Mouse (Mus musculus): ENCODE results near the gene Lrp10. TPM values are rescaled to one million over a fixed set of nuclear protein-coding genes. Genes with fewer than 3 reads are reported as not detected.

Gene Lrp10
- polyA plus RNA-seq, 1 experiment from 2014 or later = 41.3 TPM

GRCm38 (mm10) chr14:54425540-54425939, 38.4 kb upstream of the Lrp10 start:
- WGBS = 42% methylated on average over 1 of the region's 1 CpGs
- H3K9me3 ChIP-seq (ENCODE audit: control insufficient read depth, low read length) = no peaks in the 10 kb centered on the region
- H3K4me2 ChIP-seq = peak overlapping the region; percentile 89
- no peak overlapping the region for H3K9ac ChIP-seq (ENCODE audit: low read depth, low read length)
- DNase-seq (ENCODE audit: low spot score) (no peak), ATAC-seq (replicated peaks; ENCODE audit: low FRiP score) (no peak)
- H3K4me3 ChIP-seq (ENCODE audit: low read depth, low read length) = no peak overlapping the region
- H3K4me1 ChIP-seq (replicated peaks; ENCODE audit: control insufficient read depth, insufficient read depth, low read length) = peaks cover 36% of the 10 kb centered on the region
- peak overlapping the region; percentile 64; the same call in 1 of the 2 replicates for H3K27ac ChIP-seq (ENCODE audit: low read depth, low read length)
- peaks cover 5% of the 10 kb centered on the region; the same call in 1 of the 2 replicates for H3K36me3 ChIP-seq (ENCODE audit: control insufficient read depth, insufficient read depth, low read length)
- H3K27me3 ChIP-seq (replicated peaks; ENCODE audit: control insufficient read depth, insufficient read depth, low read length) = no peaks in the 10 kb centered on the region

GRCm38 (mm10) chr14:54426003-54426688, 37.8 kb upstream of the Lrp10 start:
- H3K4me3 ChIP-seq (ENCODE audit: low read depth, low read length) = peak overlapping the region; percentile 96

DNA sequence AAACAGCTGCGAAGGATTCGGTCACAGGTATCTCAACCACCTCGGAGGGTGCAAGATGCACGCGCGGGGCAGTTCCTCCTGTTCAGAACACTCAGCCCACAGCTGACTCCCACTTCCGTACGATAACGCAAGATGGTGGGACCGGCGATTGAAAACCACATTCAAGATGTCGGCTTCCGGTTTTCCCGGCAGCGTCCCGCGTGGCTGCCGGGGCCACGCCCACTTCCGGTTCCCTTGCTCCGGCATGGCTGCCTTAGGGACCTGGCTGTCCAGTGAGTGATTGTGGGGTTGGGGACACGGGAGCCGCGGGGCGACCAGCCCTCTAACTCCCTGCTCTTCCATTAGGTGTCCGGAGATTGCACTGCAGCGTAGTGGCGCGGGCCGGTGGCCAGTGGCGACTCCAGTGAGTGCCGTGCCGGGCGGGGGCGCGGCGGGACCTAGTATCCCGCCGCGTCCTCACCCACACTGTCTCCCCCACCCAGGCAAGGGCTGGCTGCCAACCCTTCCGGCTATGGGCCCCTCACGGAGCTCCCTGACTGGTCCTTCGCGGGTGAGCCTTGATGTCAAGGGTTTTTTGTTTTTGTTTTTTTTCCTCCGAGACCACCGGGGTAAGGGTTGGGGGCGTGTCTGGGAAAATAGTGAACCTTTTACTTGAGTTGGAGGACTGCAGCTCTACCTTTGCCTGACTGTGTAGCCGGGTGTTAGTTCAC, 37.1 kb upstream of the Lrp10 start, which contains the start of gene Mrpl52:
Mrpl52 (plus strand) TSS at position 221 of the 710 bp plus-strand sequence.
- Histone ChIP-seq H3K4me1 (replicated peaks; ENCODE audit: control insufficient read depth, insufficient read depth, low read length) (peaks cover 44% of the 10 kb centered on the region), H3K4me2 (peak within 1 kb of the TSS; percentile 89), H3K36me3 (ENCODE audit: control insufficient read depth, insufficient read depth, low read length) (peaks cover 5% of the 10 kb centered on the region; the same call in 1 of the 2 replicates), H3K27ac (ENCODE audit: low read depth, low read length) (peak within 1 kb of the TSS; percentile 91), H3K9ac (ENCODE audit: low read depth, low read length) (peak within 1 kb of the TSS; percentile 95), H3K27me3 (replicated peaks; ENCODE audit: control insufficient read depth, insufficient read depth, low read length) (peaks cover 11% of the 10 kb centered on the region), H3K9me3 (ENCODE audit: control insufficient read depth, low read length) (no peaks in the 10 kb centered on the region), H3K4me3 (ENCODE audit: low read depth, low read length) (peak within 1 kb of the TSS; percentile 96)
- under 1% methylated on average over 48 of the region's 48 CpGs for WGBS
- DNase-seq (ENCODE audit: low spot score) (peak; percentile 91), ATAC-seq (replicated peaks; ENCODE audit: low FRiP score) (peak; percentile 77)

More at GRCm38 (mm10) chr14:54426003-54426688, 37.8 kb upstream of the Lrp10 start:
- Histone ChIP-seq H3K9me3 (ENCODE audit: control insufficient read depth, low read length) (no peaks in the 10 kb centered on the region), H3K27ac (ENCODE audit: low read depth, low read length) (peak overlapping the region; percentile 91), H3K27me3 (replicated peaks; ENCODE audit: control insufficient read depth, insufficient read depth, low read length) (peaks cover 5% of the 10 kb centered on the region; the same call in 1 of the 2 replicates), H3K9ac (ENCODE audit: low read depth, low read length) (peak overlapping the region; percentile 95), H3K4me2 (peak overlapping the region; percentile 89), H3K36me3 (ENCODE audit: control insufficient read depth, insufficient read depth, low read length) (peaks cover 5% of the 10 kb centered on the region; the same call in 1 of the 2 replicates), H3K4me1 (replicated peaks; ENCODE audit: control insufficient read depth, insufficient read depth, low read length) (peaks cover 38% of the 10 kb centered on the region)
- ATAC-seq (replicated peaks; ENCODE audit: low FRiP score) (no peak; the same call in 1 of the 2 replicates), DNase-seq (ENCODE audit: low spot score) (no peak)
- 31% methylated on average over 14 of the region's 14 CpGs for WGBS

DNA sequence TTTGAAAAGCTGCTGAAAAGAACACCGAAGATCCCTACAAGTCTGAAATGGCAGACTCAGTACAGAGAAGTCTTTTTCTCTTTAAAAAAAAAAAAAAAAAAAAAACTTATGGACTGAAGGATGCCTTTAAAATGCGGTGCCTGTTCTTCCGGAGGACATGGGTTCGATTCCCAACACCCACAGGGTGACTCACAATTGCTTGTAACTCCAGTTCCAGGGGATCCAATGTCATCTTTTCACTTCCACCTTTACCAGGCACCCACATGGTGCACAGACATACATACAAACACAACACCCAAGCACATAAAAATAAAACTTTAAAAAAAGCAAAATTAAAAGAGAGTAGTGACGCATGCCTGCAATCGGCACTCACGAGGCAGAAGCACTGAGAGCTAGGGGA, 36.2 kb upstream of the Lrp10 start:
- Histone ChIP-seq H3K27ac (ENCODE audit: low read depth, low read length) (no peak overlapping the region; the same call in 1 of the 2 replicates), H3K36me3 (ENCODE audit: control insufficient read depth, insufficient read depth, low read length) (peaks cover 5% of the 10 kb centered on the region; the same call in 1 of the 2 replicates), H3K4me2 (peak overlapping the region; percentile 89), H3K9me3 (ENCODE audit: control insufficient read depth, low read length) (no peaks in the 10 kb centered on the region), H3K4me3 (ENCODE audit: low read depth, low read length) (peak overlapping the region; percentile 96), H3K27me3 (replicated peaks; ENCODE audit: control insufficient read depth, insufficient read depth, low read length) (peaks cover 20% of the 10 kb centered on the region), H3K4me1 (replicated peaks; ENCODE audit: control insufficient read depth, insufficient read depth, low read length) (peaks cover 46% of the 10 kb centered on the region), H3K9ac (ENCODE audit: low read depth, low read length) (peak overlapping the region; percentile 95)
- no peak for ATAC-seq (replicated peaks; ENCODE audit: low FRiP score)
- WGBS = 86% methylated on average over 7 of the region's 7 CpGs
- no peak for DNase-seq (ENCODE audit: low spot score)

DNA sequence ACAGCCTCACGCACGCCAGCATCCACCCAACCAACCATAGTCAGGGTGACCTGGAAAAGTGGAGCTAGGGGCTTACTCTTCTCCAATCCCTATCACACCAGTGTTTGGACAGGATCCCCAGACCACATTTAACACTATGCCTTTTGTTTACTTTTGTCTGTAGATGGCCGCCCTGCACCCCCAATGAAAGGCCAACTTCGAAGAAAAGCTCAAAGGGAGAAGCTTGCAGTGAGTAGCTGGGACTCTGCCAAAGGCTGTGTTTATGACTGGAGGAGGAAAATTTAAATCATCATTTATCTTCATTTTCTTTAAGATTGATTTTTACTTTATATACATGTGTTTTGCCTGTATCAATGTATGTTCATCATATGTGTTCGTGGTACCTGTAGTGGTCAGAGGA, 35.5 kb upstream of the Lrp10 start:
- no peak for ATAC-seq (replicated peaks; ENCODE audit: low FRiP score)
- no peak for DNase-seq (ENCODE audit: low spot score)
- Histone ChIP-seq H3K27ac (ENCODE audit: low read depth, low read length) (no peak overlapping the region), H3K9ac (ENCODE audit: low read depth, low read length) (no peak overlapping the region), H3K4me1 (replicated peaks; ENCODE audit: control insufficient read depth, insufficient read depth, low read length) (peaks cover 53% of the 10 kb centered on the region), H3K9me3 (ENCODE audit: control insufficient read depth, low read length) (no peaks in the 10 kb centered on the region), H3K27me3 (replicated peaks; ENCODE audit: control insufficient read depth, insufficient read depth, low read length) (peaks cover 27% of the 10 kb centered on the region), H3K4me3 (ENCODE audit: low read depth, low read length) (0 out of 2 replicates have a peak overlapping the region, but pooled peaks have one; percentile 5), H3K36me3 (ENCODE audit: control insufficient read depth, insufficient read depth, low read length) (peaks cover 5% of the 10 kb centered on the region; the same call in 1 of the 2 replicates), H3K4me2 (peak overlapping the region; percentile 0; the same call in 1 of the 2 replicates)
- 88% methylated on average over 5 of the region's 5 CpGs for WGBS

DNA sequence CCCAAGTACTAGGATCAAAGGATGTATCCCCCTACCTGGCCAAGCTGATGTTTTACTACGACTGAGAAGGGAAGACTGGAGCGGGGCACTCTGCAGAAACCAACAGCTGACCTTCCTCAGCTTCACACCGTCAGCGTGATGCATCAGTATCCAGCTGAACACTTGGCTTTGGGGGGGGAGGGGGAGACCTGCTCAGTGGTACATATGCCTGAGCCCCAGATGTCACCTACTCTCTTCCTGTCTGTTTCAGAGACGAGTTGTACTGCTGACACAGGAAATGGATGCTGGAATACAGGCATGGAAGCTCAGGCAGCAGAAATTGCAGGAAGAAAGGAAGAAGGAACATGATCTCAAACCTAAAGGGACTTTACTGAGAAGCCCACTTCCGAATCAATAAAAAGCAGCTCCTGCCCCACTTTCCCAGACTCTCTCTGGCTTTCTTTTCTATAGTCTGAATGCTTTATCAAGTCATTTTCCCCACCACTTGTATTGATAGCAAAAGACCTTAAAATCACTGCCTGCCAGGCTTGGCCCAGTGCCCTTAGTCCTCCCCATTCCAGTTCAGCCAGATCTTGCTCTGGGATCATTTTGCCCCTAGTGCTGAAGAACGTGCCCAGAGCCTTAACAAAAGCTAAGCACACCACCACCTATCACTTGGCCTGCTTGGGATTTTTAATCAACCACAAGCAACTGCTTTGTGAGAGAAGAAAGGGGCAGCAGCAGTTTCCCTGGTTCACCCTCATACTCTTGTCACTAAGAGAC, 34.4 kb upstream of the Lrp10 start:
- peak overlapping the region; percentile 92 for H3K27ac ChIP-seq (ENCODE audit: low read depth, low read length)
- no peak overlapping the region for H3K4me3 ChIP-seq (ENCODE audit: low read depth, low read length)
- peaks cover 33% of the 10 kb centered on the region for H3K27me3 ChIP-seq (replicated peaks; ENCODE audit: control insufficient read depth, insufficient read depth, low read length)
- ATAC-seq (replicated peaks; ENCODE audit: low FRiP score) (no peak), DNase-seq (ENCODE audit: low spot score) (no peak)
- H3K9ac ChIP-seq (ENCODE audit: low read depth, low read length) = no peak overlapping the region
- 61% methylated on average over 7 of the region's 7 CpGs for WGBS
- no peaks in the 10 kb centered on the region for H3K9me3 ChIP-seq (ENCODE audit: control insufficient read depth, low read length)
- peaks cover 57% of the 10 kb centered on the region for H3K4me1 ChIP-seq (replicated peaks; ENCODE audit: control insufficient read depth, insufficient read depth, low read length)
- H3K4me2 ChIP-seq = peak overlapping the region; percentile 80; the same call in 1 of the 2 replicates
- peaks cover 5% of the 10 kb centered on the region; the same call in 1 of the 2 replicates for H3K36me3 ChIP-seq (ENCODE audit: control insufficient read depth, insufficient read depth, low read length)

DNA sequence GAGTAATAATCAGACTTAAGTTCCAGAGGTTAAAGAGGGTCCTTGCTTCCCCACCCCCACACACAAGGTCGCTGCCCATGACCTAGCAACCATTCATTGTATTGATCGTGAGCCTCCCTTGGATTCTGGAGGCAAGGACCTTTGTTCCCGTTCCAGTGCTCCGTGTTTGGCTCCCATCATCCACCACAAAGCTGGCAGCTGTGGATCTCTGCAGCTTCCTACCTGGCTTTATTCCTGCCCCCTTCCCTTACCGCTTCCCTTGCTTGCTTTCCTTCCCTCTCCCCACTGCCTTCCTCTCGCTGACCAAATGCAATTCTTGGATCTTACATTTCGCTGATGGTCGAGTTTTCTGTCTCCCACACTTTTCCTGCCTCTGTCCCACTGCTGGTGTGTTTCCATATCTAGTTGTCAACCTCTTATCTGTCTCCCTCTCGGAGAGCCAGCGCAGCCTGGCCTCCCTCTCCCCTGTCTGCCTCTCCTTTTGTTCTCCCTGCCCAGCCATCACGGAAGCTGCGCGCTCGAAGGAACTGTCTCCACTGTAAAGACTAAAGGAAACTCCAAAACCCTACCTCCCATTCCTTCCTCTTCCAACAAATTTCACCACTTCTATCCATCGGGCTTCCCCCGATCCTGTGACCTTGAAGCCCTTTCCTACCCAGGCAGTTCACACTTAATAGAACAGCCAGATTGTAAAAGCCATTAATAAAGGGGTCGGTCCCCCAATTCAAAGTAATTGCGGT, 33.4 kb upstream of the Lrp10 start:
- DNase-seq (ENCODE audit: low spot score) (no peak), ATAC-seq (replicated peaks; ENCODE audit: low FRiP score) (no peak)
- Histone ChIP-seq H3K27ac (ENCODE audit: low read depth, low read length) (peak overlapping the region; percentile 92), H3K27me3 (replicated peaks; ENCODE audit: control insufficient read depth, insufficient read depth, low read length) (peaks cover 33% of the 10 kb centered on the region), H3K36me3 (ENCODE audit: control insufficient read depth, insufficient read depth, low read length) (peaks cover 5% of the 10 kb centered on the region; the same call in 1 of the 2 replicates), H3K4me3 (ENCODE audit: low read depth, low read length) (peak overlapping the region; percentile 73), H3K9me3 (ENCODE audit: control insufficient read depth, low read length) (no peaks in the 10 kb centered on the region), H3K4me2 (peak overlapping the region; percentile 80), H3K4me1 (replicated peaks; ENCODE audit: control insufficient read depth, insufficient read depth, low read length) (peaks cover 47% of the 10 kb centered on the region), H3K9ac (ENCODE audit: low read depth, low read length) (peak overlapping the region; percentile 89)
- 6% methylated on average over 18 of the region's 18 CpGs for WGBS
